In the genomic region with DNA sequence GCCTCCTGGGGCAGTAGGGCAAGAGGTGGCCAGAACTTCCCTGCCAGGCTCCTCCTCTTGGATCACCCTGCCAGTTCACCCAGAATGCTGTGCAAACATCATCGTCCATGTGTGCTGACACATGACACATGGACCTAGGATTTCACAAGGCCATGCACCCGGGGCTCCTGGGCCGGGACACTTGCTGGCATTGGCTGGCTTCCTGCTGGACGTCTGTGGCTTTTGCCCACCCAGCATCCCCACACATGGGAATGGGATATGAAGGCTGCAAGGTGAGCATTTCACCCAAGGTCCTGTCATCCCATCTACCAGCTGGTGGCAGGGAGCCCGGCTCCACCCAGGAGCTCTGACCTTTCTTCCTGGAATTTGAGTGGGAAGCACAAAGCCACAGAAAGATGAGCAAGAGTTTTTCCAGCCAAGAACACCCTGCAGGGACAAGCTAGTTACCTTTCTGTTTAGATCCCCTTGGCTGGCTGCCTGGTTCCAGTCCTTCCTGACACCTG, we compare ENCODE assay signal across 10 mouse cellular contexts. TPM values are rescaled to one million over a fixed set of nuclear protein-coding genes. Genes with fewer than 3 reads are reported as not detected.
A peak's percentile ranks its signal among the peaks of the same experiment; 100 is the strongest.
DNase-seq lines count a peak whose midpoint lies in the region; ATAC-seq lines count a peak whose summit lies in the region.
"Had no signal": no experiment of that assay in that cellular context is flagged by ENCODE, and none has a peak within 500 bp of the region (broad histone marks: within the 10 kb centered on the region; RNA-seq: fewer than 3 reads in every experiment).

No protein-coding gene starts in this region.

- no peak for DNase-seq in cerebellum, postnatal 4 days (ENCODE audit: low spot score in 2 of 2)
- peak; percentile 68 for DNase-seq in adrenal gland, postnatal 25 days
- DNase-seq in lung, postnatal 25 days (ENCODE audit: low spot score), result peak; percentile 54
- no peak for DNase-seq in thymus, postnatal 10 days (ENCODE audit: low spot score in 2 of 2)
- DNase-seq in urinary bladder, postnatal 14 days (ENCODE audit: low spot score), result no peak
- DNase-seq in ovary, postnatal 36 days (ENCODE audit: low spot score), result no peak
- DNase-seq: heart, postnatal 10 days; right cerebral cortex, postnatal 4 days had no signal

- peak; percentile 63 for ATAC-seq in cerebellum, adult (ENCODE audit: insufficient number of reproducible peaks, low FRiP score, low TSS enrichment)
- ATAC-seq in granulocyte monocyte progenitor cell, adult 5-6 weeks (replicated peaks; ENCODE audit: poor library complexity, severe bottlenecking), result peak; percentile 68

RNA-seq across cellular contexts. Expression of gene Mical3, which starts 8.0 kb away (rescaled TPM):
- total RNA-seq in adrenal gland, postnatal 25 days (2021), result 65.9 and 72.6 TPM in 2 replicates
- 10.7 and 11.2 TPM in 2 replicates for total RNA-seq in granulocyte monocyte progenitor cell, adult 5-6 weeks (2014; fragmentation: Nextera tagmentation)
- 5.6 and 6.4 TPM in 2 replicates for total RNA-seq in granulocyte monocyte progenitor cell, adult 5-6 weeks (2017)

Comparison
In these comparisons a context has a peak if more than half of its experiments do, and no peak if none do; other contexts are left out.
1. DNase-seq: peak in adrenal gland, postnatal 25 days (single experiment) and lung, postnatal 25 days (single experiment); none in cerebellum, postnatal 4 days (0 of 2), thymus, postnatal 10 days (0 of 2), urinary bladder, postnatal 14 days (single experiment) and ovary, postnatal 36 days (single experiment).